25 mouse cellular contexts compared by ENCODE assay signal in the genomic region with DNA sequence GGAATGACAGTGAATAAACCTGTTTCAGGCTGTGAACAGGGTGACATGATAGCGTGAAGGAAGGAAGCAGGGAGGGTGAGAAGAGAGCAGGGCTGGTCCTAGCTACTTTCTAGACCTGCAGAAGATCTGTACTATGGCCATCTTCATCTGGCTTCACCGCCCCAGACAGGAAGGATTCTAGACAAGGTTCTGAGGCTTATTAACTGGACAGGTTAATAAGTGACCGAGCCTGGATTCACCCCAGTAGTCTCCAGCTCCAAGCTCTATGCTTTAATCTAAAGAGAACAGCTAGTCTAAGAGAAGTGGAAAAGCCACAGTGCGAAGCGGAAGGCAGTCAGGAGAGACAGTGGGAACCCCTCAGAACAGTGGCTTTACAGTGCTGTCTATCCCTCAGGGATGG. TPM values are rescaled to one million over a fixed set of nuclear protein-coding genes. Genes with fewer than 3 reads are reported as not detected.
DNase-seq lines count a peak whose midpoint lies in the region; ATAC-seq and TF ChIP-seq lines count a peak whose summit lies in the region.
"Had no signal": no experiment of that assay in that cellular context is flagged by ENCODE, and none has a peak within 500 bp of the region (broad histone marks: within the 10 kb centered on the region; RNA-seq: fewer than 3 reads in every experiment).

No protein-coding gene starts in this region.

- no peak for DNase-seq in liver, embryonic 13.5 days
- DNase-seq in liver, postnatal 0 days = no peak
- DNase-seq in kidney, postnatal 36 days = peak; percentile 75 to 87
- DNase-seq in ovary, postnatal 14 days (ENCODE audit: low spot score) = no peak
- no peak for DNase-seq in spleen, adult 12 weeks (ENCODE audit: low spot score)
- no peak for DNase-seq in hindbrain, embryonic 11.5 days (ENCODE audit: low spot score)
- DNase-seq: adrenal gland, postnatal 10 days; cerebellum, adult 2 months; cerebellum, postnatal 25 days; gastrocnemius, adult 2 months; heart, postnatal 4 days; lung, embryonic 14.5 days; midbrain, embryonic 14.5 days; right cerebral cortex, postnatal 14 days; thymus, postnatal 14 days had no signal

- H3K4me2 ChIP-seq in liver, embryonic 13.5 days = no peak overlapping the region
- no peak overlapping the region for H3K4me2 ChIP-seq in liver, postnatal 0 days (ENCODE audit: low read depth, low read length)
- no peak overlapping the region for H3K4me2 ChIP-seq in kidney, embryonic 15.5 days
- no peak overlapping the region for H3K4me2 ChIP-seq in hindbrain, embryonic 11.5 days (replicated peaks; ENCODE audit: low read depth, low read length)
- H3K4me2 ChIP-seq: embryonic facial prominence, embryonic 13.5 days; forebrain, embryonic 12.5 days; heart, embryonic 15.5 days; hindbrain, embryonic 15.5 days; lung, embryonic 14.5 days had no signal

- no peak overlapping the region for H3K9ac ChIP-seq in liver, embryonic 13.5 days
- no peak overlapping the region for H3K9ac ChIP-seq in liver, postnatal 0 days (replicated peaks)
- H3K9ac ChIP-seq in kidney, embryonic 15.5 days = no peak overlapping the region
- H3K9ac ChIP-seq in hindbrain, embryonic 11.5 days (ENCODE audit: low read depth, low read length) = no peak overlapping the region
- H3K9ac ChIP-seq: embryonic facial prominence, embryonic 13.5 days; forebrain, embryonic 12.5 days; heart, embryonic 15.5 days; hindbrain, embryonic 15.5 days; lung, embryonic 14.5 days had no signal

- WGBS in liver, embryonic 13.5 days (ENCODE audit: insufficient replicate concordance) = 65% methylated on average over 5 of the region's 5 CpGs
- WGBS in liver, postnatal 0 days (ENCODE audit: insufficient replicate concordance) = 61% methylated on average over 5 of the region's 5 CpGs
- 61% methylated on average over 5 of the region's 5 CpGs for WGBS in kidney, embryonic 15.5 days
- WGBS in hindbrain, embryonic 11.5 days = 91% methylated on average over 5 of the region's 5 CpGs

- no peak overlapping the region for H3K4me3 ChIP-seq in liver, embryonic 13.5 days (replicated peaks)
- H3K4me3 ChIP-seq in liver, postnatal 0 days (ENCODE audit: low read depth, low read length) = no peak overlapping the region
- no peak overlapping the region for H3K4me3 ChIP-seq in kidney, embryonic 15.5 days (replicated peaks)
- H3K4me3 ChIP-seq in hindbrain, embryonic 11.5 days (ENCODE audit: low read depth, low read length) = no peak overlapping the region
- H3K4me3 ChIP-seq: embryonic facial prominence, embryonic 13.5 days; erythroblast, embryonic 14.5 days; forebrain, embryonic 12.5 days; gastrocnemius, adult 2 months; heart, embryonic 15.5 days; hindbrain, embryonic 15.5 days had no signal

- no peaks in the 10 kb centered on the region for H3K9me3 ChIP-seq in liver, embryonic 13.5 days (replicated peaks)
- no peaks in the 10 kb centered on the region for H3K9me3 ChIP-seq in liver, postnatal 0 days (ENCODE audit: low read length)
- H3K9me3 ChIP-seq in kidney, embryonic 15.5 days (replicated peaks) = no peaks in the 10 kb centered on the region
- no peaks in the 10 kb centered on the region for H3K9me3 ChIP-seq in hindbrain, embryonic 11.5 days (ENCODE audit: control insufficient read depth, low read length)
- H3K9me3 ChIP-seq: embryonic facial prominence, embryonic 13.5 days; forebrain, embryonic 12.5 days; G1E; heart, embryonic 15.5 days; hindbrain, embryonic 15.5 days had no signal

- H3K4me1 ChIP-seq in liver, embryonic 13.5 days (replicated peaks) = peaks cover 37% of the 10 kb centered on the region
- H3K4me1 ChIP-seq in liver, postnatal 0 days (ENCODE audit: insufficient read depth) = peaks cover 30% of the 10 kb centered on the region
- H3K4me1 ChIP-seq in kidney, embryonic 15.5 days = peaks cover 59% of the 10 kb centered on the region
- peaks cover 10% of the 10 kb centered on the region for H3K4me1 ChIP-seq in hindbrain, embryonic 11.5 days (replicated peaks; ENCODE audit: control insufficient read depth, insufficient read depth, low read length)

- no peak for TF ChIP-seq CTCF in liver, postnatal 0 days (IDR thresholded peaks at IDR 0.05; ENCODE audit: low read depth)

- ATAC-seq in liver, embryonic 13.5 days (ENCODE audit: low read depth) = no peak
- no peak for ATAC-seq in liver, postnatal 0 days
- ATAC-seq in kidney, embryonic 15.5 days (replicated peaks; ENCODE audit: low FRiP score) = peak; percentile 40
- ATAC-seq in hindbrain, embryonic 11.5 days (ENCODE audit: low FRiP score) = no peak
- ATAC-seq: activated CD4-positive, CD25-positive, alpha-beta regulatory T cell, adult 4 months; intestine, postnatal 0 days had no signal

- no peaks in the 10 kb centered on the region for H3K36me3 ChIP-seq in liver, embryonic 13.5 days
- peaks cover 6% of the 10 kb centered on the region; the same call in 1 of the 2 replicates for H3K36me3 ChIP-seq in liver, postnatal 0 days (replicated peaks; ENCODE audit: insufficient read depth, low read length)
- H3K36me3 ChIP-seq in kidney, embryonic 15.5 days = peaks cover 8% of the 10 kb centered on the region; the same call in 1 of the 2 replicates
- H3K36me3 ChIP-seq in hindbrain, embryonic 11.5 days (ENCODE audit: control insufficient read depth, insufficient read depth, low read length) = no peaks in the 10 kb centered on the region
- H3K36me3 ChIP-seq: forebrain, embryonic 12.5 days; G1E; heart, embryonic 15.5 days had no signal

- 0 out of 2 replicates have a peak overlapping the region, but pooled peaks have one; percentile 18 for H3K27ac ChIP-seq in liver, embryonic 13.5 days
- no peak overlapping the region for H3K27ac ChIP-seq in liver, postnatal 0 days (ENCODE audit: low read depth)
- peak overlapping the region; percentile 80 for H3K27ac ChIP-seq in kidney, embryonic 15.5 days
- H3K27ac ChIP-seq in hindbrain, embryonic 11.5 days (ENCODE audit: low read depth, low read length) = no peak overlapping the region
- H3K27ac ChIP-seq: embryonic facial prominence, embryonic 13.5 days; forebrain, embryonic 12.5 days; gastrocnemius, adult 2 months; heart, embryonic 15.5 days; hindbrain, embryonic 15.5 days had no signal

- no peaks in the 10 kb centered on the region for H3K27me3 ChIP-seq in liver, embryonic 13.5 days
- no peaks in the 10 kb centered on the region for H3K27me3 ChIP-seq in liver, postnatal 0 days (ENCODE audit: insufficient read depth, low read length)
- no peaks in the 10 kb centered on the region for H3K27me3 ChIP-seq in kidney, embryonic 15.5 days
- H3K27me3 ChIP-seq in hindbrain, embryonic 11.5 days (ENCODE audit: control insufficient read depth, insufficient read depth, low read length) = no peaks in the 10 kb centered on the region
- H3K27me3 ChIP-seq: CH12.LX; embryonic facial prominence, embryonic 13.5 days; forebrain, embryonic 12.5 days; heart, embryonic 15.5 days; hindbrain, embryonic 15.5 days had no signal

- no peak for TF ChIP-seq EP300 in liver, postnatal 0 days (IDR thresholded peaks at IDR 0.05; ENCODE audit: low read depth)

RNA-seq across cellular contexts. Expression of a gene that starts 28.1 kb away (rescaled TPM):
- polyA plus RNA-seq in liver, embryonic 13.5 days (2015; fragmentation: Nextera tagmentation; extraction: Ambion mirVana) = 29.6 and 33.7 TPM in 2 replicates
- 21.0 and 24.3 TPM in 2 replicates for polyA plus RNA-seq in liver, postnatal 0 days (2015; fragmentation: Nextera tagmentation; extraction: Ambion mirVana)
- 124 and 132 TPM in 2 replicates for polyA plus RNA-seq in kidney, embryonic 15.5 days (2015; fragmentation: Nextera tagmentation; extraction: Ambion mirVana)
- polyA plus RNA-seq in hindbrain, embryonic 11.5 days (2014; fragmentation: Nextera tagmentation; extraction: Ambion mirVana) = 68.6 and 75.5 TPM in 2 replicates

Comparison
In these comparisons a context has a peak if more than half of its experiments do, and no peak if none do; other contexts are left out.
1. H3K27ac ChIP-seq: peak in liver, embryonic 13.5 days (single experiment) and kidney, embryonic 15.5 days (single experiment); none in liver, postnatal 0 days (single experiment) and hindbrain, embryonic 11.5 days (single experiment).
2. DNase-seq: peak in kidney, postnatal 36 days (2 of 2); none in liver, embryonic 13.5 days (single experiment), liver, postnatal 0 days (single experiment), ovary, postnatal 14 days (single experiment), spleen, adult 12 weeks (single experiment) and hindbrain, embryonic 11.5 days (single experiment).